Mouse (Mus musculus): ENCODE measurements at regions not wholly inside any gene's neighbourhood (a gene's known extent, or its start where the extent isn't known, plus 50 kb on each side); places are given as distances from the start of the nearest gene placed in this dataset.
"Not testable (repeated sequence)": the region's sequence is repeated elsewhere in the genome, so short reads cannot be mapped to it uniquely, and the experiment has no call there.

GRCm38 (mm10) chr4:153652841-153653240 lies 170.2 kb upstream of the Ajap1 start:
- in situ Hi-C loops (cut with MboI; ENCODE audit: low sequenced_read_pairs in 2 of 2, unreplicated experiment in 2 of 2), result no loop called here
- no peak for TF ChIP-seq ZNF384 (IDR thresholded peaks at IDR 0.05; ENCODE audit: low read depth, low read length)
- no peak for TF ChIP-seq MAFK (IDR thresholded peaks at IDR 0.05; ENCODE audit: insufficient read depth, low read depth, low read length)
- TF ChIP-seq CHD2 (IDR thresholded peaks at IDR 0.05; ENCODE audit: low read depth, low read length), result no peak
- no peak for TF ChIP-seq HCFC1 (IDR thresholded peaks at IDR 0.05; ENCODE audit: borderline replicate concordance, insufficient read depth, low read length)
- no peak for TF ChIP-seq ZC3H11A (IDR thresholded peaks at IDR 0.05; ENCODE audit: borderline replicate concordance, low read depth, low read length)
- H3K27ac ChIP-seq (ENCODE audit: insufficient read depth, low read depth, low read length, poor library complexity, severe bottlenecking), result no peak overlapping the region
- no peak overlapping the region for H3K9ac ChIP-seq (ENCODE audit: insufficient read depth, low read depth, low read length, poor library complexity, severe bottlenecking)
- H3K4me3 ChIP-seq (ENCODE audit: insufficient read depth in 1 of 2, low read depth in 1 of 2, low read length in 2 of 2, poor library complexity in 1 of 2, severe bottlenecking in 1 of 2), result no peak overlapping the region
- no peaks in the 10 kb centered on the region for H3K36me3 ChIP-seq (ENCODE audit: control insufficient read depth, insufficient read depth, low read length, poor library complexity, severe bottlenecking)
- 0 out of 4 replicates have a peak, but pooled peaks cover 2 to 3% of the 10 kb centered on the region in 2 experiments for H3K4me1 ChIP-seq (ENCODE audit: control insufficient read depth in 2 of 2, insufficient read depth in 2 of 2, low read length in 2 of 2, poor library complexity in 1 of 2)
- no peak for DNase-seq (ENCODE audit: low read depth, low spot score)
- H3K9me3 ChIP-seq (ENCODE audit: control insufficient read depth, insufficient read depth, low read depth, low read length), result no peaks in the 10 kb centered on the region

GRCm38 (mm10) chr4:153662731-153663130 lies 180.1 kb upstream of the Ajap1 start:
- no peak overlapping the region for H3K27ac ChIP-seq (ENCODE audit: insufficient read depth, low read depth, low read length, poor library complexity, severe bottlenecking)
- no peak overlapping the region for H3K9ac ChIP-seq (ENCODE audit: insufficient read depth, low read depth, low read length, poor library complexity, severe bottlenecking)
- in situ Hi-C loops (cut with MboI; ENCODE audit: low sequenced_read_pairs in 2 of 2, unreplicated experiment in 2 of 2), result no loop called here
- no peaks in the 10 kb centered on the region for H3K36me3 ChIP-seq (ENCODE audit: control insufficient read depth, insufficient read depth, low read length, poor library complexity, severe bottlenecking)
- H3K9me3 ChIP-seq (ENCODE audit: control insufficient read depth, insufficient read depth, low read depth, low read length), result no peaks in the 10 kb centered on the region
- no peak for TF ChIP-seq MAFK (IDR thresholded peaks at IDR 0.05; ENCODE audit: insufficient read depth, low read depth, low read length)
- TF ChIP-seq CHD2 (IDR thresholded peaks at IDR 0.05; ENCODE audit: low read depth, low read length), result no peak
- no peak for TF ChIP-seq ZNF384 (IDR thresholded peaks at IDR 0.05; ENCODE audit: low read depth, low read length)
- no peak for TF ChIP-seq HCFC1 (IDR thresholded peaks at IDR 0.05; ENCODE audit: borderline replicate concordance, insufficient read depth, low read length)
- TF ChIP-seq ZC3H11A (IDR thresholded peaks at IDR 0.05; ENCODE audit: borderline replicate concordance, low read depth, low read length), result no peak
- H3K4me3 ChIP-seq (ENCODE audit: insufficient read depth in 1 of 2, low read depth in 1 of 2, low read length in 2 of 2, poor library complexity in 1 of 2, severe bottlenecking in 1 of 2), result no peak overlapping the region
- no peak for DNase-seq (ENCODE audit: low read depth, low spot score)
- H3K4me1 ChIP-seq (ENCODE audit: control insufficient read depth in 2 of 2, insufficient read depth in 2 of 2, low read length in 2 of 2, poor library complexity in 1 of 2), result no peaks in the 10 kb centered on the region

- H3K4me3 ChIP-seq (ENCODE audit: insufficient read depth in 1 of 2, low read depth in 1 of 2, low read length in 2 of 2, poor library complexity in 1 of 2, severe bottlenecking in 1 of 2); H3K9me3 ChIP-seq (ENCODE audit: control insufficient read depth, insufficient read depth, low read depth, low read length); H3K9ac ChIP-seq (ENCODE audit: insufficient read depth, low read depth, low read length, poor library complexity, severe bottlenecking); H3K4me1 ChIP-seq (ENCODE audit: control insufficient read depth in 2 of 2, insufficient read depth in 2 of 2, low read length in 2 of 2, poor library complexity in 1 of 2); H3K27ac ChIP-seq (ENCODE audit: insufficient read depth, low read depth, low read length, poor library complexity, severe bottlenecking); in situ Hi-C loops (cut with MboI; ENCODE audit: low sequenced_read_pairs in 2 of 2, unreplicated experiment in 2 of 2); H3K36me3 ChIP-seq (ENCODE audit: control insufficient read depth, insufficient read depth, low read length, poor library complexity, severe bottlenecking): not testable (repeated sequence)
- DNase-seq (ENCODE audit: low read depth, low spot score), result peak; percentile 25
Measured at GRCm38 (mm10) chr4:153666626-153667236, 184.1 kb upstream of the Ajap1 start.

GRCm38 (mm10) chr4:153669070-153669469 lies 186.5 kb upstream of the Ajap1 start:
- Histone ChIP-seq H3K36me3 (ENCODE audit: control insufficient read depth, insufficient read depth, low read length, poor library complexity, severe bottlenecking) (no peaks in the 10 kb centered on the region), H3K9ac (ENCODE audit: insufficient read depth, low read depth, low read length, poor library complexity, severe bottlenecking) (no peak overlapping the region), H3K9me3 (ENCODE audit: control insufficient read depth, insufficient read depth, low read depth, low read length) (no peaks in the 10 kb centered on the region), H3K4me1 (ENCODE audit: control insufficient read depth in 2 of 2, insufficient read depth in 2 of 2, low read length in 2 of 2, poor library complexity in 1 of 2) (0 out of 4 replicates have a peak, but pooled peaks cover 0 to 2% of the 10 kb centered on the region in 2 experiments), H3K4me3 (ENCODE audit: insufficient read depth in 1 of 2, low read depth in 1 of 2, low read length in 2 of 2, poor library complexity in 1 of 2, severe bottlenecking in 1 of 2) (no peak overlapping the region), H3K27ac (ENCODE audit: insufficient read depth, low read depth, low read length, poor library complexity, severe bottlenecking) (no peak overlapping the region)
- no peak for DNase-seq (ENCODE audit: low read depth, low spot score)
- TF ChIP-seq ZC3H11A (IDR thresholded peaks at IDR 0.05; ENCODE audit: borderline replicate concordance, low read depth, low read length), result no peak
- in situ Hi-C loops (cut with MboI; ENCODE audit: low sequenced_read_pairs in 2 of 2, unreplicated experiment in 2 of 2), result no loop called here

GRCm38 (mm10) chr4:153670216-153670615 lies 187.6 kb upstream of the Ajap1 start:
- TF ChIP-seq ZNF384 (IDR thresholded peaks at IDR 0.05; ENCODE audit: low read depth, low read length), result no peak
- no peak for TF ChIP-seq ZC3H11A (IDR thresholded peaks at IDR 0.05; ENCODE audit: borderline replicate concordance, low read depth, low read length)
- no peak for TF ChIP-seq CHD2 (IDR thresholded peaks at IDR 0.05; ENCODE audit: low read depth, low read length)
- no peak for TF ChIP-seq MAFK (IDR thresholded peaks at IDR 0.05; ENCODE audit: insufficient read depth, low read depth, low read length)
- TF ChIP-seq HCFC1 (IDR thresholded peaks at IDR 0.05; ENCODE audit: borderline replicate concordance, insufficient read depth, low read length), result no peak
- Histone ChIP-seq H3K4me1 (ENCODE audit: control insufficient read depth in 2 of 2, insufficient read depth in 2 of 2, low read length in 2 of 2, poor library complexity in 1 of 2) (0 out of 4 replicates have a peak, but pooled peaks cover 0 to 2% of the 10 kb centered on the region in 2 experiments), H3K9me3 (ENCODE audit: control insufficient read depth, insufficient read depth, low read depth, low read length) (no peaks in the 10 kb centered on the region), H3K4me3 (ENCODE audit: insufficient read depth in 1 of 2, low read depth in 1 of 2, low read length in 2 of 2, poor library complexity in 1 of 2, severe bottlenecking in 1 of 2) (no peak overlapping the region), H3K36me3 (ENCODE audit: control insufficient read depth, insufficient read depth, low read length, poor library complexity, severe bottlenecking) (no peaks in the 10 kb centered on the region), H3K9ac (ENCODE audit: insufficient read depth, low read depth, low read length, poor library complexity, severe bottlenecking) (no peak overlapping the region), H3K27ac (ENCODE audit: insufficient read depth, low read depth, low read length, poor library complexity, severe bottlenecking) (no peak overlapping the region)
- DNase-seq (ENCODE audit: low read depth, low spot score), result peak; percentile 73
- in situ Hi-C loops (cut with MboI; ENCODE audit: low sequenced_read_pairs in 2 of 2, unreplicated experiment in 2 of 2), result no loop called here
